Mouse (Mus musculus) heart, postnatal 0 days (tissue): ENCODE measurements at regions not wholly inside any gene's neighbourhood (a gene's known extent, or its start where the extent isn't known, plus 50 kb on each side); places are given as distances from the start of the nearest gene placed in this dataset.

Source experiments
- ATAC-seq: fragments of 200-750 bp; cut with Nextera tagmentation; 2 replicates; pipeline ENCODE4 v1.8.0; 2017; ENCODE audit warnings: low read depth, moderate number of reproducible peaks, moderate library complexity; ENCODE audit not compliant: insufficient read depth
- DNase-seq: peaks from one replicate; pipeline ENCODE4 v3.0.0-alpha.2; 2016; ENCODE audit warnings: low spot score
- H3K27ac ChIP-seq: fragments of 300-500 bp; sonication (generic); 2 replicates; pipeline ENCODE4 v1.5.1; 2014; ENCODE audit warnings: low read depth, mild to moderate bottlenecking
- H3K27me3 ChIP-seq: fragments of 300-500 bp; sonication (generic); 2 replicates; pipeline ENCODE4 v1.6.1; 2014; ENCODE audit warnings: low read length, mixed read lengths; ENCODE audit not compliant: control insufficient read depth, insufficient read depth
- H3K36me3 ChIP-seq: fragments of 300-500 bp; sonication (generic); replicated peaks from 2 replicates; pipeline ENCODE4 v1.6.1; 2014; ENCODE audit warnings: low read length, mixed read lengths; ENCODE audit not compliant: control insufficient read depth, insufficient read depth
- H3K4me1 ChIP-seq: fragments of 300-500 bp; sonication (generic); 2 replicates; pipeline ENCODE4 v1.6.1; 2014; ENCODE audit warnings: antibody characterized with exemption; ENCODE audit not compliant: control insufficient read depth, insufficient read depth
- H3K4me2 ChIP-seq: fragments of 300-500 bp; sonication (generic); 2 replicates; pipeline ENCODE4 v1.6.1; 2014; ENCODE audit warnings: low read depth, mild to moderate bottlenecking, low read length, moderate library complexity
- H3K4me3 ChIP-seq: fragments of 300-500 bp; sonication (generic); 2 replicates; pipeline ENCODE4 v1.5.1; 2014; ENCODE audit warnings: low read depth, low read length
- H3K9ac ChIP-seq: fragments of 300-500 bp; sonication (generic); replicated peaks from 2 replicates; pipeline ENCODE4 v1.6.1; 2014; ENCODE audit warnings: low read depth, low read length, mixed read lengths
- H3K9me3 ChIP-seq: fragments of 300-500 bp; sonication (generic); replicated peaks from 2 replicates; pipeline ENCODE4 v1.6.1; 2016; ENCODE audit warnings: low read length; ENCODE audit not compliant: control insufficient read depth
- CTCF ChIP-seq: IDR thresholded peaks from 2 replicates; pipeline ENCODE4 v1.5.1; 2016; ENCODE audit warnings: antibody characterized with exemption, control low read depth, low read depth
- EP300 ChIP-seq: IDR thresholded peaks from 2 replicates; pipeline ENCODE4 v1.6.1; 2016; ENCODE audit warnings: antibody characterized with exemption, low read depth
- WGBS: fragments of 180-500 bp; shearing (Covaris S2); extraction: QIAGEN DNeasy Blood & Tissue Kit; methylation state at CpG from one replicate; pipeline ENCODE4 v1.1.7; 2014; 5-methylcytosine and 5-hydroxymethylcytosine counted together

GRCm38 (mm10) chr14:37485292-37485691, 350.2 kb upstream of the Ghitm start:
- no peak for DNase-seq
- no peak for ATAC-seq
- no peak for TF ChIP-seq CTCF
- no peak for TF ChIP-seq EP300
- no peak overlapping the region for H3K9ac ChIP-seq
- no peak overlapping the region for H3K4me2 ChIP-seq
- no peaks in the 10 kb centered on the region for H3K27me3 ChIP-seq
- H3K4me1 ChIP-seq: no peaks in the 10 kb centered on the region
- no peak overlapping the region for H3K4me3 ChIP-seq
- 86% methylated on average over 8 of the region's 8 CpGs for WGBS
- 0 out of 2 replicates have a peak, but pooled peaks cover 4% of the 10 kb centered on the region for H3K9me3 ChIP-seq
- H3K27ac ChIP-seq: no peak overlapping the region
- H3K36me3 ChIP-seq: no peaks in the 10 kb centered on the region

GRCm38 (mm10) chr14:37477599-37477998, 342.5 kb upstream of the Ghitm start:
- no peak overlapping the region for H3K4me2 ChIP-seq
- no peaks in the 10 kb centered on the region for H3K4me1 ChIP-seq
- H3K27me3 ChIP-seq: no peaks in the 10 kb centered on the region
- DNase-seq: no peak
- ATAC-seq: no peak
- H3K9ac ChIP-seq: no peak overlapping the region
- 0 out of 2 replicates have a peak, but pooled peaks cover 4% of the 10 kb centered on the region for H3K9me3 ChIP-seq
- TF ChIP-seq CTCF: no peak
- H3K36me3 ChIP-seq: no peaks in the 10 kb centered on the region
- H3K27ac ChIP-seq: no peak overlapping the region
- H3K4me3 ChIP-seq: no peak overlapping the region

GRCm38 (mm10) chr14:37468711-37469110, 333.6 kb upstream of the Ghitm start:
- WGBS: 48% methylated on average over 2 of the region's 2 CpGs
- no peak overlapping the region for H3K4me2 ChIP-seq
- no peak for ATAC-seq
- no peak overlapping the region for H3K9ac ChIP-seq
- H3K4me1 ChIP-seq: no peaks in the 10 kb centered on the region
- H3K27ac ChIP-seq: no peak overlapping the region
- H3K36me3 ChIP-seq: no peaks in the 10 kb centered on the region
- no peak for DNase-seq
- H3K27me3 ChIP-seq: no peaks in the 10 kb centered on the region
- H3K4me3 ChIP-seq: no peak overlapping the region
- no peak for TF ChIP-seq CTCF
- TF ChIP-seq EP300: no peak
- no peaks in the 10 kb centered on the region for H3K9me3 ChIP-seq

GRCm38 (mm10) chr14:37440874-37441273, 305.8 kb upstream of the Ghitm start:
- no peak for DNase-seq

GRCm38 (mm10) chr14:37430656-37431055, 295.6 kb upstream of the Ghitm start:
- H3K27me3 ChIP-seq: no peaks in the 10 kb centered on the region
- no peak overlapping the region for H3K4me3 ChIP-seq
- H3K9me3 ChIP-seq: no peaks in the 10 kb centered on the region
- TF ChIP-seq EP300 (no peak), CTCF (no peak)
- DNase-seq (no peak), ATAC-seq (no peak)
- no peak overlapping the region for H3K4me2 ChIP-seq
- H3K4me1 ChIP-seq: no peaks in the 10 kb centered on the region
- WGBS: 61% methylated on average over 1 of the region's 1 CpGs
- no peaks in the 10 kb centered on the region for H3K36me3 ChIP-seq
- H3K27ac ChIP-seq: no peak overlapping the region
- H3K9ac ChIP-seq: no peak overlapping the region

More at GRCm38 (mm10) chr14:37440874-37441273, 305.8 kb upstream of the Ghitm start:
- ATAC-seq: no peak
- no peak overlapping the region for H3K4me2 ChIP-seq
- 59% methylated on average over 2 of the region's 2 CpGs for WGBS
- no peak overlapping the region for H3K27ac ChIP-seq
- no peak overlapping the region for H3K9ac ChIP-seq
- no peaks in the 10 kb centered on the region for H3K4me1 ChIP-seq
- TF ChIP-seq EP300: no peak
- no peaks in the 10 kb centered on the region for H3K36me3 ChIP-seq
- H3K9me3 ChIP-seq: no peaks in the 10 kb centered on the region
- no peaks in the 10 kb centered on the region for H3K27me3 ChIP-seq
- H3K4me3 ChIP-seq: no peak overlapping the region

- DNase-seq (no peak), ATAC-seq (no peak)
- H3K4me1 ChIP-seq: no peaks in the 10 kb centered on the region
- no peak overlapping the region for H3K9ac ChIP-seq
- no peak overlapping the region for H3K4me2 ChIP-seq
- no peak overlapping the region for H3K27ac ChIP-seq
- TF ChIP-seq CTCF (no peak), EP300 (no peak)
- H3K4me3 ChIP-seq: no peak overlapping the region
- H3K9me3 ChIP-seq: no peaks in the 10 kb centered on the region
- no peaks in the 10 kb centered on the region for H3K27me3 ChIP-seq
- H3K36me3 ChIP-seq: no peaks in the 10 kb centered on the region
Observed at GRCm38 (mm10) chr14:37425506-37425905, 290.4 kb upstream of the Ghitm start.
